Mouse (Mus musculus) CH12.LX (cell line): ENCODE results near the gene Mdm1. TPM values are rescaled to one million over a fixed set of nuclear protein-coding genes. Genes with fewer than 3 reads are reported as not detected.

ENCODE experiments used
- DNase-seq: peaks from one replicate; pipeline ENCODE4 v3.0.0-alpha.2; 2013; ENCODE audit errors: extremely low read depth
- H3K27ac ChIP-seq: 2 replicates; pipeline ENCODE4 v1.5.1; 2012; ENCODE audit warnings: low read depth, mild to moderate bottlenecking, control low read depth, moderate library complexity; ENCODE audit not compliant: insufficient read depth
- H3K27me3 ChIP-seq: replicated peaks from 2 replicates; pipeline ENCODE3; 2012; ENCODE audit warnings: inconsistent platforms
- H3K36me3 ChIP-seq, 2 experiments: replicated peaks in 1 of 2; 2 replicates each; pipeline versions ENCODE3 to v1.6.1; 2012; ENCODE audit warnings: inconsistent platforms in 1 of 2, low read length in 1 of 2, mild to moderate bottlenecking in 1 of 2, mixed read lengths in 1 of 2, moderate library complexity in 1 of 2; ENCODE audit not compliant: control insufficient read depth in 1 of 2, insufficient read depth in 1 of 2
- H3K4me1 ChIP-seq, 2 experiments: 2 replicates each; pipeline ENCODE4 v1.6.1; 2012; ENCODE audit warnings: inconsistent platforms in 1 of 2, moderate library complexity in 1 of 2; ENCODE audit not compliant: insufficient read depth in 2 of 2, control insufficient read depth in 1 of 2
- H3K4me2 ChIP-seq: 2 replicates; pipeline ENCODE4 v1.6.1; 2012; ENCODE audit warnings: low read depth, mild to moderate bottlenecking, control low read depth; ENCODE audit not compliant: poor library complexity, insufficient read depth, severe bottlenecking
- H3K4me3 ChIP-seq, 3 experiments: fragments of 150-350 bp in 1 of 3; sonication (generic) in 1 of 3; replicated peaks in 1 of 3; 2 replicates each; pipeline versions ENCODE3 to v1.5.1; 2011 to 2012; ENCODE audit warnings: low read depth in 2 of 3, low read length in 2 of 3, mild to moderate bottlenecking in 2 of 3, moderate library complexity in 2 of 3, control low read depth in 1 of 3, improper control_type of control experiment in 1 of 3, inconsistent platforms in 1 of 3, mixed read lengths in 1 of 3; ENCODE audit not compliant: poor library complexity in 1 of 3
- H3K79me2 ChIP-seq: replicated peaks from 2 replicates; pipeline ENCODE4 v1.6.1; 2012; ENCODE audit warnings: mild to moderate bottlenecking, moderate library complexity; ENCODE audit not compliant: control insufficient read depth, poor library complexity, insufficient read depth, severe bottlenecking; ENCODE audit errors: extremely low read depth
- H3K9ac ChIP-seq: 2 replicates; pipeline ENCODE4 v1.6.1; 2012; ENCODE audit warnings: low read depth, mild to moderate bottlenecking, control low read depth, moderate library complexity; ENCODE audit not compliant: insufficient read depth
- H3K9me3 ChIP-seq: replicated peaks from 2 replicates; pipeline ENCODE3; 2012; ENCODE audit warnings: low read length, inconsistent platforms, mixed read lengths
- E2F4 ChIP-seq: IDR thresholded peaks from 2 replicates; pipeline ENCODE4 v1.6.1; 2011; ENCODE audit warnings: low read depth, low read length, improper control_type of control experiment; ENCODE audit not compliant: insufficient replicate concordance
- EP300 ChIP-seq: IDR thresholded peaks from 2 replicates; pipeline ENCODE4 v1.6.1; 2011; ENCODE audit warnings: low read length, improper control_type of control experiment
- GABPA ChIP-seq: IDR thresholded peaks from 2 replicates; pipeline ENCODE4 v1.6.1; 2012; ENCODE audit warnings: low read depth, low read length, improper control_type of control experiment, inconsistent platforms; ENCODE audit not compliant: insufficient replicate concordance
- HCFC1 ChIP-seq: IDR thresholded peaks from 2 replicates; pipeline ENCODE4 v1.6.1; 2012; ENCODE audit warnings: low read depth, mild to moderate bottlenecking, inconsistent platforms, low read length, improper control_type of control experiment
- IRF4 ChIP-seq: IDR thresholded peaks from 2 replicates; pipeline ENCODE4 v1.6.1; 2014; ENCODE audit warnings: low read depth, mild to moderate bottlenecking, inconsistent platforms, low read length, improper control_type of control experiment
- MAFK ChIP-seq: IDR thresholded peaks from 2 replicates; pipeline ENCODE4 v1.6.1; 2011; ENCODE audit warnings: low read length, improper control_type of control experiment; ENCODE audit not compliant: insufficient replicate concordance
- MXI1 ChIP-seq: IDR thresholded peaks from 2 replicates; pipeline ENCODE4 v1.6.1; 2011; ENCODE audit warnings: mild to moderate bottlenecking, low read depth, low read length, improper control_type of control experiment
- MYC ChIP-seq: IDR thresholded peaks from 2 replicates; pipeline ENCODE4 v1.6.1; 2011; ENCODE audit warnings: low read depth, mild to moderate bottlenecking, improper control_type of control experiment, low read length
- NELFE ChIP-seq: IDR thresholded peaks from 2 replicates; pipeline ENCODE4 v1.6.1; 2011; ENCODE audit warnings: low read depth, low read length, improper control_type of control experiment
- NRF1 ChIP-seq: IDR thresholded peaks from 2 replicates; pipeline ENCODE4 v1.6.1; 2014; ENCODE audit warnings: low read depth, mild to moderate bottlenecking, inconsistent platforms, low read length, improper control_type of control experiment, moderate library complexity
- RAD21 ChIP-seq: IDR thresholded peaks from 2 replicates; pipeline ENCODE4 v1.6.1; 2011; ENCODE audit warnings: low read depth, mild to moderate bottlenecking, low read length, improper control_type of control experiment, moderate library complexity
- SMC3 ChIP-seq: IDR thresholded peaks from 2 replicates; pipeline ENCODE4 v1.6.1; 2011; ENCODE audit warnings: low read depth, low read length, improper control_type of control experiment
- UBTF ChIP-seq: IDR thresholded peaks from 2 replicates; pipeline ENCODE4 v1.6.1; 2012; ENCODE audit warnings: low read depth, mild to moderate bottlenecking, inconsistent platforms, low read length, improper control_type of control experiment, moderate library complexity
- USF1 ChIP-seq: IDR thresholded peaks from 2 replicates; pipeline ENCODE4 v1.6.1; 2014; ENCODE audit warnings: low read depth, mild to moderate bottlenecking, inconsistent platforms, low read length, improper control_type of control experiment
- ZC3H11A ChIP-seq: IDR thresholded peaks from 2 replicates; pipeline ENCODE4 v1.6.1; 2012; ENCODE audit warnings: low read depth, mild to moderate bottlenecking, inconsistent platforms, low read length, improper control_type of control experiment
- ZKSCAN1 ChIP-seq: IDR thresholded peaks from 2 replicates; pipeline ENCODE4 v1.6.1; 2012; ENCODE audit warnings: low read depth, inconsistent platforms, low read length, improper control_type of control experiment, borderline replicate concordance
- ZMIZ1 ChIP-seq: IDR thresholded peaks from 2 replicates; pipeline ENCODE4 v1.6.1; 2012; ENCODE audit warnings: low read depth, mild to moderate bottlenecking, inconsistent platforms, low read length, improper control_type of control experiment
- ZNF384 ChIP-seq: IDR thresholded peaks from 2 replicates; pipeline ENCODE4 v1.6.1; 2012; ENCODE audit warnings: low read depth, low read length, improper control_type of control experiment, inconsistent platforms
- dilution Hi-C: fragments of 300-500 bp; cut with MboI; formaldehyde crosslinking; loops from 2 replicates; pipeline ENCODE4 v1.14.3; 2020; ENCODE audit warnings: low sequenced_read_pairs; ENCODE audit not compliant: extremely low pct_unique_long_range_greater_than_20kb, extremely low pct_ligation_motif_present
- in situ Hi-C: fragments of 300-500 bp; cut with MboI; formaldehyde crosslinking; loops from 3 replicates; pipeline ENCODE4 v1.14.3; 2019; ENCODE audit warnings: low sequenced_read_pairs, low pct_ligation_motif_present, low pct_unique_long_range_greater_than_20kb, mixed read lengths
- polyA plus RNA-seq: library from polyadenylated mRNA; unstranded; fragments of >175 nt; gene quantifications from 2 replicates; pipeline ENCODE4 v1.2.1, GENCODE M21; 2012; ENCODE audit warnings: low read depth; ENCODE audit not compliant: insufficient read length
- total RNA-seq, 2 experiments: library from RNA; depleted of rRNA; stranded (reverse); fragments of 300-350 nt in 1 of 2; fragments of >200 nt in 1 of 2; gene quantifications; 2 replicates each; pipeline ENCODE4 v1.2.3; 2012 to 2014

Gene Mdm1
- total and polyA plus RNA-seq, 3 experiments = 6.8 to 10.4 (median 9.7) TPM

DNA sequence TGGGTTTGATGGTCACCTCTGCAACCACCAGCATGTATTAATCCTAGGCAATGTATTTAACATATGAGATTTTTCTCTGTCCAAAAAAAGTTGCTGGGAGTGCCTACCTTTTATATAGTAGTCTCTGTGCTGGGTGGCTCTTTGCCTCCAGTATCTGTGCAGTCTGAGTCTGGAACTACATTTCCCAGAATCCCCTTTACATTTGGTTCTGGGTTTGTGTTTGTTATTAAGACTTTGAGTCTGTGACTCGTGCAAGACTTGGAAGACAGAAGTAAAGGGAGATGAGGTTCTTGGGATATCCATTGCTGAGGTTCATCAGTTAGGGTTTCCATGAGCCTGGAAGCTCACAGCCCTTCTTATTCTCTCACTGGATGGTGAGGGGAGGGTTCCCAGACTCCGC, 11.6 kb upstream of the Mdm1 start:
- 0 out of 4 replicates have a peak, but pooled peaks cover 0 to 2% of the 10 kb centered on the region in 2 experiments for H3K4me1 ChIP-seq
- dilution Hi-C loops = no loop called here
- in situ Hi-C loops = no loop called here
- no peak overlapping the region for H3K27ac ChIP-seq
- TF ChIP-seq NRF1 = no peak
- no peak for TF ChIP-seq UBTF
- no peak for TF ChIP-seq ZNF384
- TF ChIP-seq HCFC1 = peak; percentile 66
- no peak for TF ChIP-seq ZKSCAN1
- no peak for TF ChIP-seq ZC3H11A
- TF ChIP-seq SMC3 = no peak
- no peaks in the 10 kb centered on the region for H3K79me2 ChIP-seq
- no peak overlapping the region for H3K9ac ChIP-seq
- H3K27me3 ChIP-seq = no peaks in the 10 kb centered on the region
- no peaks in the 10 kb centered on the region for H3K36me3 ChIP-seq
- H3K4me3 ChIP-seq = no peak overlapping the region
- no peaks in the 10 kb centered on the region for H3K9me3 ChIP-seq
- no peak for DNase-seq
- H3K4me2 ChIP-seq = no peak overlapping the region

DNA sequence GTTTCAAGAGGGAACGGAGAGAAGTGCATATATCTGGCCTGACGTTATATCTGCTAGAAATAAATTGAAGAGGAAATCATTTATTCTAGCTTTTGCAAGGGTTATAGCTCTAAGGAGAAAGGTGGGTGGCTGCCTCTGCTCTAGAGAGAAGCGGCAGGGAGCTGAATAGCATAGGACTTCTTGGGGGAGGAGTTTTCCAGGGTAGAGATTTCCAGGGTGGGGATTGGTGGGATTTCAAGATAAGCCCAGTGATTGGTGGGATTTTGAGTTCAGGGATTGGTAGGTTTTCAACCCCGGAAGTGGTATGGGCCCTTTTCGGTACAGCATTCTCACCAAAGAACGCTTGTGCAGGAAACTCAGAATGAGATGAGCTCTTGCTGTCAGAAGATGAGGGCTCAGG, 8.6 kb upstream of the Mdm1 start:
- no peak overlapping the region for H3K9ac ChIP-seq
- no peak overlapping the region for H3K4me3 ChIP-seq
- no peak for DNase-seq
- dilution Hi-C loops = no loop called here
- no peaks in the 10 kb centered on the region for H3K27me3 ChIP-seq
- no peaks in the 10 kb centered on the region for H3K36me3 ChIP-seq
- H3K79me2 ChIP-seq = no peaks in the 10 kb centered on the region
- H3K9me3 ChIP-seq = no peaks in the 10 kb centered on the region
- no peak overlapping the region for H3K4me2 ChIP-seq
- TF ChIP-seq MYC (no peak), ZKSCAN1 (no peak), RAD21 (no peak), ZMIZ1 (no peak), MXI1 (no peak), E2F4 (no peak), UBTF (no peak), EP300 (no peak), IRF4 (no peak), SMC3 (no peak), MAFK (no peak), NELFE (no peak), ZNF384 (no peak), GABPA (no peak), USF1 (no peak)
- TF ChIP-seq, all 38 proteins: peak for 0
- H3K27ac ChIP-seq = no peak overlapping the region
- in situ Hi-C loops = no loop called here
- H3K4me1 ChIP-seq = no peaks in the 10 kb centered on the region
